Mouse (Mus musculus): ENCODE data around the gene Gas2. TPM values are rescaled to one million over a fixed set of nuclear protein-coding genes. Genes with fewer than 3 reads are reported as not detected.

The Gas2 gene
- polyA plus RNA-seq, 1 experiment from 2014 or later, result 109 TPM

DNA sequence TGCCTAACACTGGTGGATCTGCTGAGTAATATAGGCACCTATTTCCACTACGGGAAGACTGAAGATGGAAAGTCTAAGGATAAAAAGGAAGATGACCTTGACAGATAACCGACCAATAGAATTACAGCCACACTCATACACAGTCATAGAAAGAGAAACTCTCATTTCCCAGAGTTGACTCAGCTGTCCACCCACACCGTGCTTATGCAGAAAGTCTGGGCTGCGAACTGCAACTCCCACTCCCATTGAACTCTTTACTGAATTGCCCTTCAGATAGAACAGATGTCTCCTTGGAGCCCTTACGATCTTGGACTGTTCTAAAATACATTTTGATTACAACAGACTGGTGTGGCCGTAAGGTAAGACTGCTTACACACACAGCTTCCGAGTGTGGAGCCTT is 102.9 kb downstream of the Gas2 start:
- ATAC-seq (ENCODE audit: insufficient number of reproducible peaks, low FRiP score, low TSS enrichment, low read depth), result no peak
- Histone ChIP-seq H3K27ac (replicated peaks; ENCODE audit: low read depth, low read length) (no peak overlapping the region), H3K4me1 (ENCODE audit: control insufficient read depth, insufficient read depth, low read length) (peaks cover 6% of the 10 kb centered on the region; the same call in 1 of the 2 replicates), H3K9ac (ENCODE audit: low read length) (no peak overlapping the region), H3K36me3 (ENCODE audit: control insufficient read depth, insufficient read depth, low read length) (no peaks in the 10 kb centered on the region), H3K9me3 (ENCODE audit: control insufficient read depth, low read length) (no peaks in the 10 kb centered on the region), H3K27me3 (ENCODE audit: control insufficient read depth, insufficient read depth, low read length) (no peaks in the 10 kb centered on the region), H3K4me3 (ENCODE audit: low read depth, low read length) (no peak overlapping the region), H3K4me2 (ENCODE audit: low read depth, severe bottlenecking) (no peak overlapping the region)
- no peak for DNase-seq (ENCODE audit: low spot score)
- 92% methylated on average over 7 of the region's 7 CpGs for WGBS

DNA sequence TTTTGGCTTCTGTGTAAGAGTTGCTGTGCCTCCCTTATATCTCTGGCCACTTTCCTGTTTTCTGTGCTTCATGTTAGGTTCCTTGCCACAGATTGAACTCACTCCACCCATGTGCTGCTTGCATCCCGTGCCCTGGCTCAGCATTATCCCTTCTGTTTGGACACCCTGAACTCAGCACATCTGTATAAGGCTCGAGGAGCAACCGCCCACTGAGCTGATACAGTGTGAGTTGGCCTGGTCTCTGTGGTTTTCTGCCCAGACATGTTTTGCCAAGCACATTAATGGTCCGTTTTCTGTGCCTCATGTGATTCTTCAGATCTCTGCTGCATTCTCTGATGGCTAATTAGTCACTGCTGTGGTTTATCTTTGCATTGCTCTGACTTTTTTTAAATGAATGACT is 105.8 kb downstream of the Gas2 start:
- 85% methylated on average over 4 of the region's 4 CpGs for WGBS
- no peak for ATAC-seq (ENCODE audit: insufficient number of reproducible peaks, low FRiP score, low TSS enrichment, low read depth)
- no peak overlapping the region for H3K4me2 ChIP-seq (ENCODE audit: low read depth, severe bottlenecking)
- H3K4me1 ChIP-seq (ENCODE audit: control insufficient read depth, insufficient read depth, low read length), result 0 out of 2 replicates have a peak, but pooled peaks cover 3% of the 10 kb centered on the region
- H3K27ac ChIP-seq (replicated peaks; ENCODE audit: low read depth, low read length), result no peak overlapping the region
- H3K9ac ChIP-seq (ENCODE audit: low read length), result no peak overlapping the region
- H3K9me3 ChIP-seq (ENCODE audit: control insufficient read depth, low read length), result no peaks in the 10 kb centered on the region
- no peak overlapping the region for H3K4me3 ChIP-seq (ENCODE audit: low read depth, low read length)
- DNase-seq (ENCODE audit: low spot score), result no peak
- no peaks in the 10 kb centered on the region for H3K27me3 ChIP-seq (ENCODE audit: control insufficient read depth, insufficient read depth, low read length)
- no peaks in the 10 kb centered on the region for H3K36me3 ChIP-seq (ENCODE audit: control insufficient read depth, insufficient read depth, low read length)

GRCm38 (mm10) chr7:51969379-51969778 is 107.6 kb downstream of the Gas2 start:
- ATAC-seq (ENCODE audit: insufficient number of reproducible peaks, low FRiP score, low TSS enrichment, low read depth), result peak; percentile 44; the same call in 1 of the 2 replicates

GRCm38 (mm10) chr7:51972252-51972855 is 110.5 kb downstream of the Gas2 start:
- WGBS, result 34% methylated on average over 6 of the region's 6 CpGs
- ATAC-seq (ENCODE audit: insufficient number of reproducible peaks, low FRiP score, low TSS enrichment, low read depth), result no peak
- Histone ChIP-seq H3K4me3 (ENCODE audit: low read depth, low read length) (no peak overlapping the region), H3K4me2 (ENCODE audit: low read depth, severe bottlenecking) (no peak overlapping the region), H3K27ac (replicated peaks; ENCODE audit: low read depth, low read length) (no peak overlapping the region), H3K9me3 (ENCODE audit: control insufficient read depth, low read length) (no peaks in the 10 kb centered on the region), H3K9ac (ENCODE audit: low read length) (no peak overlapping the region), H3K4me1 (ENCODE audit: control insufficient read depth, insufficient read depth, low read length) (0 out of 2 replicates have a peak, but pooled peaks cover 3% of the 10 kb centered on the region), H3K36me3 (ENCODE audit: control insufficient read depth, insufficient read depth, low read length) (no peaks in the 10 kb centered on the region), H3K27me3 (ENCODE audit: control insufficient read depth, insufficient read depth, low read length) (no peaks in the 10 kb centered on the region)
- peak; percentile 64 for DNase-seq (ENCODE audit: low spot score)

More at GRCm38 (mm10) chr7:51969379-51969778, 107.6 kb downstream of the Gas2 start:
- Histone ChIP-seq H3K36me3 (ENCODE audit: control insufficient read depth, insufficient read depth, low read length) (no peaks in the 10 kb centered on the region), H3K27me3 (ENCODE audit: control insufficient read depth, insufficient read depth, low read length) (no peaks in the 10 kb centered on the region), H3K4me2 (ENCODE audit: low read depth, severe bottlenecking) (no peak overlapping the region), H3K9me3 (ENCODE audit: control insufficient read depth, low read length) (no peaks in the 10 kb centered on the region), H3K9ac (ENCODE audit: low read length) (no peak overlapping the region), H3K4me3 (ENCODE audit: low read depth, low read length) (no peak overlapping the region), H3K4me1 (ENCODE audit: control insufficient read depth, insufficient read depth, low read length) (0 out of 2 replicates have a peak, but pooled peaks cover 3% of the 10 kb centered on the region), H3K27ac (replicated peaks; ENCODE audit: low read depth, low read length) (peak overlapping the region; percentile 6; the same call in 1 of the 2 replicates)
- peak; percentile 37 for DNase-seq (ENCODE audit: low spot score)

DNA sequence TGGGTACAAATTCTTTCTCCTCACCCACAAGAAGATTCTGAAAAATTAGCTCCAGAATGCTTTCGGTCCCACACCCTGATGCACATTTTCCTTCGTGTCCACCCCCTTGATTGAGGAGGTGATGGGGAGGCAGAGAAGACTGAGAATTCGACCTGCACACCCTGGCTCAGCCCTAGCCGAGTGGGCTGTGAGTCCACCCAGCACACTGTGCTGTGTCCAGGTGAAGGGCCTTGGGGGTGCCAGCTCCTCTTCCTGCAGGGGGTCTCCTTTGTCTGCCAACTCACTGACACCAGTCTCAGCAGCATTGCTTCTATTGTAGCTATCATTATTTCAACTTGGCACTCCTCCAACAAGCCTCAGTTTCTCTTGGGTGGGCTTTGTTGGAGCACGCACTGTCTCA is 111.3 kb downstream of the Gas2 start:
- H3K27ac ChIP-seq (replicated peaks; ENCODE audit: low read depth, low read length), result no peak overlapping the region
- DNase-seq (ENCODE audit: low spot score) (no peak), ATAC-seq (ENCODE audit: insufficient number of reproducible peaks, low FRiP score, low TSS enrichment, low read depth) (no peak)
- H3K4me3 ChIP-seq (ENCODE audit: low read depth, low read length), result no peak overlapping the region
- no peak overlapping the region for H3K4me2 ChIP-seq (ENCODE audit: low read depth, severe bottlenecking)
- 0 out of 2 replicates have a peak, but pooled peaks cover 3% of the 10 kb centered on the region for H3K4me1 ChIP-seq (ENCODE audit: control insufficient read depth, insufficient read depth, low read length)
- WGBS, result 73% methylated on average over 5 of the region's 5 CpGs
- no peaks in the 10 kb centered on the region for H3K9me3 ChIP-seq (ENCODE audit: control insufficient read depth, low read length)
- H3K9ac ChIP-seq (ENCODE audit: low read length), result no peak overlapping the region
- H3K27me3 ChIP-seq (ENCODE audit: control insufficient read depth, insufficient read depth, low read length), result no peaks in the 10 kb centered on the region
- H3K36me3 ChIP-seq (ENCODE audit: control insufficient read depth, insufficient read depth, low read length), result no peaks in the 10 kb centered on the region

- Histone ChIP-seq H3K4me3 (ENCODE audit: low read depth, low read length) (no peak overlapping the region), H3K27ac (replicated peaks; ENCODE audit: low read depth, low read length) (no peak overlapping the region), H3K9ac (ENCODE audit: low read length) (no peak overlapping the region), H3K4me2 (ENCODE audit: low read depth, severe bottlenecking) (no peak overlapping the region), H3K36me3 (ENCODE audit: control insufficient read depth, insufficient read depth, low read length) (no peaks in the 10 kb centered on the region), H3K9me3 (ENCODE audit: control insufficient read depth, low read length) (no peaks in the 10 kb centered on the region), H3K27me3 (ENCODE audit: control insufficient read depth, insufficient read depth, low read length) (no peaks in the 10 kb centered on the region), H3K4me1 (ENCODE audit: control insufficient read depth, insufficient read depth, low read length) (0 out of 2 replicates have a peak, but pooled peaks cover 3% of the 10 kb centered on the region)
- DNase-seq (ENCODE audit: low spot score) (no peak), ATAC-seq (ENCODE audit: insufficient number of reproducible peaks, low FRiP score, low TSS enrichment, low read depth) (no peak)
- 80% methylated on average over 2 of the region's 2 CpGs for WGBS
These were observed 111.7 kb downstream of the Gas2 start for GRCm38 (mm10) chr7:51973526-51973925.

DNA sequence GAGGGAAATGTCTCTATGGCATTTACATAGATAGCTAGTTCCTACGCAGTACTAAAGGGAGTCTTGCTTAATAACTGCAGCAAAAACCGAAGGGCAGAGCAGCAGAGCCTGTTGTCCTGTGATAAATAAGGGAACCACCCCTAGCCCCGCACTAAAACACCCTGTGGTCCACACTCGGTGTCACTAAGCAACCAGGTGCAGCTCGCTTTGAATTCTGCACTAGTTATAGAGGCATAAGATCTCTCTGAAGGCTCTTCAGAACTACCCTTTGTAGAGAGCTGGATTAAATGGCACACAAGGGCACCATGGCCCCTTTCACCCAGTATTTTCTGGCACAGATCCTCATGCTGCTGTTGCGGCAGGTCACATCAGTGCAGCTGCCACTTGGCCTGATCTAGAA is 113.4 kb downstream of the Gas2 start:
- no peak overlapping the region for H3K4me2 ChIP-seq (ENCODE audit: low read depth, severe bottlenecking)
- DNase-seq (ENCODE audit: low spot score) (no peak), ATAC-seq (ENCODE audit: insufficient number of reproducible peaks, low FRiP score, low TSS enrichment, low read depth) (no peak)
- no peaks in the 10 kb centered on the region for H3K4me1 ChIP-seq (ENCODE audit: control insufficient read depth, insufficient read depth, low read length)
- H3K36me3 ChIP-seq (ENCODE audit: control insufficient read depth, insufficient read depth, low read length), result no peaks in the 10 kb centered on the region
- no peak overlapping the region for H3K27ac ChIP-seq (replicated peaks; ENCODE audit: low read depth, low read length)
- H3K4me3 ChIP-seq (ENCODE audit: low read depth, low read length), result no peak overlapping the region
- WGBS, result 80% methylated on average over 6 of the region's 6 CpGs
- H3K27me3 ChIP-seq (ENCODE audit: control insufficient read depth, insufficient read depth, low read length), result no peaks in the 10 kb centered on the region
- H3K9me3 ChIP-seq (ENCODE audit: control insufficient read depth, low read length), result no peaks in the 10 kb centered on the region
- H3K9ac ChIP-seq (ENCODE audit: low read length), result no peak overlapping the region

DNA sequence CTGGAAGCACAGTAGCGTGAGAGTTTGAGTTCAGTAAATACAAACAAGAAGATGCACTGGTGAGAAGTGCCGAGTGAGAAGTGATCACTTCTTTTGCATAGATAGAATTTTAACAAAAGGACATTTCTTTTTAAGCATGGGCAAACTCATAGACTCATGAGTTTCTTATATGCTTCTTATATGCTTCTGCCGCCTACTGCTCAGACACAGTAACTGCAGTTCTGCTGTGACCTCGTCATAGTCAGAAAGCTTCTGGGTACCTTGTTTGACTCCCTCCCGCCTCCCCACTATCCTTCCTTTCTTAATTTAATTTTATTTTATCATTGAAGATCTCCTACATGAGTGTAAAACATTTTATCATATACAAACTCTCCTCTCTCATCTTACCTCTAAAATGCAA is 117.5 kb downstream of the Gas2 start:
- H3K9me3 ChIP-seq (ENCODE audit: control insufficient read depth, low read length), result no peaks in the 10 kb centered on the region
- 39% methylated on average over 5 of the region's 5 CpGs for WGBS
- DNase-seq (ENCODE audit: low spot score), result no peak
- no peaks in the 10 kb centered on the region for H3K4me1 ChIP-seq (ENCODE audit: control insufficient read depth, insufficient read depth, low read length)
- no peaks in the 10 kb centered on the region for H3K27me3 ChIP-seq (ENCODE audit: control insufficient read depth, insufficient read depth, low read length)
- H3K36me3 ChIP-seq (ENCODE audit: control insufficient read depth, insufficient read depth, low read length), result no peaks in the 10 kb centered on the region
- H3K4me2 ChIP-seq (ENCODE audit: low read depth, severe bottlenecking), result no peak overlapping the region
- H3K4me3 ChIP-seq (ENCODE audit: low read depth, low read length), result no peak overlapping the region
- H3K9ac ChIP-seq (ENCODE audit: low read length), result no peak overlapping the region
- no peak for ATAC-seq (ENCODE audit: insufficient number of reproducible peaks, low FRiP score, low TSS enrichment, low read depth)
- no peak overlapping the region for H3K27ac ChIP-seq (replicated peaks; ENCODE audit: low read depth, low read length)

GRCm38 (mm10) chr7:51982303-51982702 is 120.5 kb downstream of the Gas2 start:
- Histone ChIP-seq H3K36me3 (ENCODE audit: control insufficient read depth, insufficient read depth, low read length) (no peaks in the 10 kb centered on the region), H3K9me3 (ENCODE audit: control insufficient read depth, low read length) (no peaks in the 10 kb centered on the region), H3K27me3 (ENCODE audit: control insufficient read depth, insufficient read depth, low read length) (no peaks in the 10 kb centered on the region), H3K27ac (replicated peaks; ENCODE audit: low read depth, low read length) (no peak overlapping the region), H3K4me2 (ENCODE audit: low read depth, severe bottlenecking) (no peak overlapping the region), H3K4me1 (ENCODE audit: control insufficient read depth, insufficient read depth, low read length) (no peaks in the 10 kb centered on the region), H3K4me3 (ENCODE audit: low read depth, low read length) (no peak overlapping the region), H3K9ac (ENCODE audit: low read length) (no peak overlapping the region)
- 26% methylated on average over 1 of the region's 1 CpGs for WGBS
- ATAC-seq (ENCODE audit: insufficient number of reproducible peaks, low FRiP score, low TSS enrichment, low read depth), result no peak
- no peak for DNase-seq (ENCODE audit: low spot score)

Measured in limb, embryonic 11.5 days (tissue).